Mouse (Mus musculus) liver, embryonic 11.5 days (tissue): Measurements from ENCODE around the gene Bhlhe40. TPM values are rescaled to one million over a fixed set of nuclear protein-coding genes. Genes with fewer than 3 reads are reported as not detected.

Experiments used
- ATAC-seq: fragments of 200-750 bp; cut with Nextera tagmentation; replicated peaks from 2 replicates; pipeline ENCODE4 v1.8.0; 2017; ENCODE audit warnings: moderate number of reproducible peaks, mild to moderate bottlenecking, moderate TSS enrichment, moderate library complexity; ENCODE audit not compliant: low FRiP score
- DNase-seq: peaks from one replicate; pipeline ENCODE4 v3.0.0-alpha.2; 2017; ENCODE audit warnings: low spot score
- H3K27ac ChIP-seq: fragments of 300-500 bp; sonication (generic); 2 replicates; pipeline ENCODE4 v1.5.1; 2014; ENCODE audit warnings: mild to moderate bottlenecking, low read depth, low read length, control low read depth
- H3K27me3 ChIP-seq: fragments of 300-500 bp; sonication (generic); replicated peaks from 2 replicates; pipeline ENCODE4 v1.6.1; 2014; ENCODE audit warnings: low read length, mixed read lengths; ENCODE audit not compliant: control insufficient read depth, insufficient read depth
- H3K36me3 ChIP-seq: fragments of 300-500 bp; sonication (generic); 2 replicates; pipeline ENCODE4 v1.6.1; 2014; ENCODE audit warnings: mild to moderate bottlenecking, low read length, moderate library complexity, mixed read lengths; ENCODE audit not compliant: control insufficient read depth, insufficient read depth
- H3K4me1 ChIP-seq: fragments of 300-500 bp; sonication (generic); replicated peaks from 2 replicates; pipeline ENCODE4 v1.6.1; 2014; ENCODE audit warnings: low read length, mixed read lengths; ENCODE audit not compliant: control insufficient read depth, insufficient read depth
- H3K4me2 ChIP-seq: fragments of 300-500 bp; sonication (generic); 2 replicates; pipeline ENCODE4 v1.6.1; 2014; ENCODE audit warnings: mild to moderate bottlenecking, control low read depth, moderate library complexity
- H3K4me3 ChIP-seq: fragments of 300-500 bp; sonication (generic); 2 replicates; pipeline ENCODE4 v1.5.1; 2014; ENCODE audit warnings: low read depth, low read length, control low read depth
- H3K9ac ChIP-seq: fragments of 300-500 bp; sonication (generic); 2 replicates; pipeline ENCODE4 v1.6.1; 2014; ENCODE audit warnings: low read depth, low read length, control low read depth
- H3K9me3 ChIP-seq: fragments of 300-500 bp; sonication (generic); 2 replicates; pipeline ENCODE4 v1.6.1; 2016; ENCODE audit warnings: low read length, inconsistent platforms, mixed read lengths; ENCODE audit not compliant: control insufficient read depth
- WGBS: fragments of 180-500 bp; shearing (Covaris S2); extraction: QIAGEN DNeasy Blood & Tissue Kit; methylation state at CpG from one replicate; pipeline ENCODE4 v1.1.7; 2014; 5-methylcytosine and 5-hydroxymethylcytosine counted together
- polyA plus RNA-seq: library from polyadenylated mRNA; unstranded; fragments of >200 nt; fragmentation: Nextera tagmentation; extraction: Ambion mirVana; gene quantifications from 2 replicates; pipeline ENCODE4 v1.2.1, GENCODE M21; 2014

The Bhlhe40 gene
- polyA plus RNA-seq, 1 experiment from 2014 or later: 8.9 TPM

- ATAC-seq (no peak), DNase-seq (no peak)
- Histone ChIP-seq H3K27ac (no peak overlapping the region), H3K4me2 (no peak overlapping the region), H3K36me3 (no peaks in the 10 kb centered on the region), H3K4me3 (no peak overlapping the region), H3K9me3 (no peaks in the 10 kb centered on the region), H3K4me1 (no peaks in the 10 kb centered on the region), H3K27me3 (peaks cover 7% of the 10 kb centered on the region), H3K9ac (no peak overlapping the region)
- 76% methylated on average over 4 of the region's 4 CpGs for WGBS
These were observed 50.9 kb downstream of the Bhlhe40 start for GRCm38 (mm10) chr6:108711192-108711964.

GRCm38 (mm10) chr6:108712148-108712547 lies 51.7 kb downstream of the Bhlhe40 start:
- Histone ChIP-seq H3K9me3 (no peaks in the 10 kb centered on the region), H3K4me3 (no peak overlapping the region), H3K36me3 (no peaks in the 10 kb centered on the region), H3K9ac (no peak overlapping the region), H3K4me2 (no peak overlapping the region), H3K27ac (no peak overlapping the region), H3K27me3 (peaks cover 7% of the 10 kb centered on the region), H3K4me1 (no peaks in the 10 kb centered on the region)
- DNase-seq (no peak), ATAC-seq (no peak)

GRCm38 (mm10) chr6:108713175-108713974 lies 52.9 kb downstream of the Bhlhe40 start:
- 54% methylated on average over 7 of the region's 7 CpGs for WGBS
- no peak overlapping the region for H3K4me3 ChIP-seq
- no peaks in the 10 kb centered on the region for H3K9me3 ChIP-seq
- no peak overlapping the region for H3K9ac ChIP-seq
- no peak overlapping the region for H3K27ac ChIP-seq
- no peaks in the 10 kb centered on the region for H3K4me1 ChIP-seq
- DNase-seq: no peak
- H3K36me3 ChIP-seq: no peaks in the 10 kb centered on the region
- no peak overlapping the region for H3K4me2 ChIP-seq
- peaks cover 7% of the 10 kb centered on the region for H3K27me3 ChIP-seq
- ATAC-seq: no peak

Other genes with a start within 250 kb of the Bhlhe40 start
- gene Arl8b, start 122.5 kb downstream of the Bhlhe40 start, polyA plus RNA-seq: 64.1 and 81.5 TPM in 2 replicates
- 25.0 and 30.6 TPM in 2 replicates for gene Edem1, start 168.0 kb downstream of the Bhlhe40 start, polyA plus RNA-seq